Mouse (Mus musculus): ENCODE data around the gene Vmn2r11.
"Not testable (repeated sequence)": the region's sequence is repeated elsewhere in the genome, so short reads cannot be mapped to it uniquely, and the experiment has no call there.

The Vmn2r11 gene

GRCm38 (mm10) chr5:109059469-109059868, at the start of gene Vmn2r11:
Gene Vmn2r11, minus strand, starts transcription at chr5:109059569.
- not testable (repeated sequence) for DNase-seq

- DNase-seq = not testable (repeated sequence)
Observed at GRCm38 (mm10) chr5:109097850-109098249, 38.5 kb upstream of the Vmn2r11 start, which contains the start of gene Vmn2r12. Gene Vmn2r12, minus strand, starts transcription at chr5:109097950.

GRCm38 (mm10) chr5:109096482-109096881, 37.1 kb upstream of the Vmn2r11 start:
- not testable (repeated sequence) for DNase-seq

- DNase-seq = not testable (repeated sequence)
Observed at GRCm38 (mm10) chr5:109072016-109072415, 12.6 kb upstream of the Vmn2r11 start.

- DNase-seq = no peak
Observed at GRCm38 (mm10) chr5:109055286-109055685, 4.1 kb downstream of the Vmn2r11 start.

GRCm38 (mm10) chr5:109032591-109032990, 26.8 kb downstream of the Vmn2r11 start:
- no peak for DNase-seq

GRCm38 (mm10) chr5:109006427-109006826, 52.9 kb downstream of the Vmn2r11 start, which contains the start of gene Vmn2r10:
Gene Vmn2r10, minus strand, starts transcription at chr5:109006527.
- not testable (repeated sequence) for DNase-seq
